Mouse (Mus musculus): Measurements from ENCODE around the gene Selenow. TPM values are rescaled to one million over a fixed set of nuclear protein-coding genes. Genes with fewer than 3 reads are reported as not detected.
A peak's percentile ranks its signal among the peaks of the same experiment; 100 is the strongest.

The Selenow gene
- polyA plus RNA-seq, 1 experiment from 2014 or later: 660 TPM

DNA sequence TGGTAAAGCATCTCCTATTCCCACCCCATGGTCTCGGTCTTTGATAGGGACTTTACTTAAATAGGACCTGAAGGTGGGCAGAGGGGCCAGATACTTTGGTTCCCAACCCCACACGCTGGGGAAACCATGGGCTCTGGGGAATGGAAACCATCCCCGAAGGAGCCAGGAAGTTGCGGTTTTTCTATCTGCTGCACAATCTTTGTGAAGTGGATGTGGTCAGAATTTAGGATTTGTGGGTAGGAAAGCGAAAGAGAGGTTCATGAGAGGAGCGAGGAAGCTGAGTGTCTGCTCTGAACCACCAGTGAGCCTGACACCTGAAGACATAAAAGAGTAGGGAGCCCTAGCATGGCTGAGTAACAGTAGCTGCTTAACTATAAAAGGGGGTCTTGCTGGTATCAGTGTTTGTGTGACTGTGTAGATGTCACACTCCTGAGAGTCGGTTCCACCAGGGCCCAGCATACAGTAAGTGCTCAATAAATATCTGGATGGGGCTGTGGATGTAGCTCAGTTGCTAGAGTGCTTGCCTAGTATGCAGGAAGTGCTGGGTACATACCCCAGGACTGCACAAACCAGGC lies 27.1 kb upstream of the Selenow start:
- H3K27me3 ChIP-seq (replicated peaks; ENCODE audit: control insufficient read depth, insufficient read depth, low read length): no peaks in the 10 kb centered on the region
- H3K4me2 ChIP-seq (ENCODE audit: low read depth, low read length): no peak overlapping the region
- WGBS: 77% methylated on average over 7 of the region's 7 CpGs
- peak overlapping the region; percentile 62 for H3K27ac ChIP-seq (ENCODE audit: low read length)
- no peak overlapping the region for H3K4me3 ChIP-seq (ENCODE audit: low read length)
- ATAC-seq: no peak
- H3K4me1 ChIP-seq (ENCODE audit: control insufficient read depth, insufficient read depth, low read length): peaks cover 20% of the 10 kb centered on the region
- no peak overlapping the region; the same call in 1 of the 2 replicates for H3K9ac ChIP-seq (ENCODE audit: low read depth, low read length)
- peaks cover 12% of the 10 kb centered on the region for H3K36me3 ChIP-seq (ENCODE audit: control insufficient read depth, insufficient read depth, low read length)
- H3K9me3 ChIP-seq (ENCODE audit: control insufficient read depth, low read length): no peaks in the 10 kb centered on the region

DNA sequence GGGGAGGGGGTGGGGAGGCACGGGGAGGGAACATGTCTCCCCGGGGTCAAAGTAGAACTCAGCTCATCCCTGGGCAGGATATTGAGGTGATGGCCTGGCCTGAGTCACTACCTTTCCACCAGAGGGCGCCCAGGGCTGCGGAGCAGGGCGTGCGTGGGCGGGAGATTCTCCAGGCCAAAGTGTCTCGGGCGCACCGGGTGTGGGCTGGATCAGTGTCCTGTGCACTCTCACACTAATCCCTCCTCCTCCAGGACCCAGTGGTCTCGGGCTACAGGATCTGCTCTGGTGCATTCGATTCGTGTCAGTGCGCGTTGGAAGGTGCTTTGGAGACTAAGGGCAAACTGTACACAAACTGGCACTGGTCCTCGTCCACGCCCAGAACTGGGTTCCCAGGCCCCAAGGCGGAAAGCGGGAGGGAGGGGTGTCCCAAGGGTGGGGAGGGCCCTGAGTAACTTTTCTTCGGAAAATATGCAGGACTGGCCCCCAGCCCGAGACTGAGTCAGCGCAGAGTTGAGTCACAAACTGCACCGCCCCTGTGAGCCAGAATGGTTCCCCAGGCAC lies 26.3 kb upstream of the Selenow start:
- H3K4me3 ChIP-seq (ENCODE audit: low read length): peak overlapping the region; percentile 37
- H3K4me1 ChIP-seq (ENCODE audit: control insufficient read depth, insufficient read depth, low read length): peaks cover 23% of the 10 kb centered on the region
- peak overlapping the region; percentile 64 for H3K4me2 ChIP-seq (ENCODE audit: low read depth, low read length)
- peak; percentile 79 for ATAC-seq
- H3K9me3 ChIP-seq (ENCODE audit: control insufficient read depth, low read length): no peaks in the 10 kb centered on the region
- H3K27ac ChIP-seq (ENCODE audit: low read length): peak overlapping the region; percentile 62; the same call in 1 of the 2 replicates
- H3K36me3 ChIP-seq (ENCODE audit: control insufficient read depth, insufficient read depth, low read length): peaks cover 6% of the 10 kb centered on the region
- no peaks in the 10 kb centered on the region for H3K27me3 ChIP-seq (replicated peaks; ENCODE audit: control insufficient read depth, insufficient read depth, low read length)
- peak overlapping the region; percentile 65 for H3K9ac ChIP-seq (ENCODE audit: low read depth, low read length)
- 1% methylated on average over 23 of the region's 23 CpGs for WGBS

DNA sequence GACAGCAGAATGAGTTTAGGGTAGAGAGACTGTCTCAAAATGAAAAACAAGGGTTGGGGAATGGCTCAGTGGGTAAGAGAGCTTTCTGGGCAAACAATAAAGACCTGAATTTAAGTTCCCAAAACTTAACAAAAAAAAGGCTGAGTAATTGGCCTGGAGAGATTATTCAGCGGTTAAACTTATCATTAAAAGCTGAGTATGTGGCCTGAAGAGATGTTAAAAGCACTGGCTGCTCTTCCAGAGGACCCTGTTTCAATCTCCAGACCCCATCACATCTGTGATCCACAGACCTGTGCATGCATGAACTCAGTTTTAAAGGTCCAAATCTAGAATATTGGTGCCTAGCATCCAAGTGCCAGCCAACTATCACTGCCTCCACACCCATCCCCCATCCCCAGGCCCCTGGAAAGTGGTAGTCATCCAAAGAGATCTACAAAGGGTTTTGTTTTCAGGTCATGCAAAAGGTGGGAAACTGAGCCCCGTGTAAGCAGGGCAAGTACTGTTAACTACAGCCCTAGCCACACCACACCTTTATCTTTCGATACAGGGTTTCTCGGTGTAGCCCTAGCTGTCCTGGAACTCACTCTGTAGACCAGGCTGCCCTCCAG lies 25.6 kb upstream of the Selenow start:
- no peaks in the 10 kb centered on the region for H3K9me3 ChIP-seq (ENCODE audit: control insufficient read depth, low read length)
- H3K36me3 ChIP-seq (ENCODE audit: control insufficient read depth, insufficient read depth, low read length): peaks cover 3% of the 10 kb centered on the region; the same call in 1 of the 2 replicates
- WGBS: 43% methylated on average over 4 of the region's 4 CpGs
- H3K4me1 ChIP-seq (ENCODE audit: control insufficient read depth, insufficient read depth, low read length): peaks cover 23% of the 10 kb centered on the region
- ATAC-seq: no peak
- no peaks in the 10 kb centered on the region for H3K27me3 ChIP-seq (replicated peaks; ENCODE audit: control insufficient read depth, insufficient read depth, low read length)
- 0 out of 2 replicates have a peak overlapping the region, but pooled peaks have one; percentile 5 for H3K27ac ChIP-seq (ENCODE audit: low read length)
- H3K9ac ChIP-seq (ENCODE audit: low read depth, low read length): peak overlapping the region; percentile 65
- H3K4me3 ChIP-seq (ENCODE audit: low read length): 0 out of 2 replicates have a peak overlapping the region, but pooled peaks have one; percentile 37
- H3K4me2 ChIP-seq (ENCODE audit: low read depth, low read length): peak overlapping the region; percentile 64; the same call in 1 of the 2 replicates

- H3K27me3 ChIP-seq (replicated peaks; ENCODE audit: control insufficient read depth, insufficient read depth, low read length): no peaks in the 10 kb centered on the region
- peak within 1 kb of the TSS; percentile 74 for H3K4me3 ChIP-seq (ENCODE audit: low read length)
- WGBS: 1% methylated on average over 59 of the region's 59 CpGs
- ATAC-seq: peak; percentile 92
- H3K4me1 ChIP-seq (ENCODE audit: control insufficient read depth, insufficient read depth, low read length): peaks cover 23% of the 10 kb centered on the region
- H3K27ac ChIP-seq (ENCODE audit: low read length): peak within 1 kb of the TSS; percentile 96
- peak within 1 kb of the TSS; percentile 78 for H3K9ac ChIP-seq (ENCODE audit: low read depth, low read length)
- peak within 1 kb of the TSS; percentile 69 for H3K4me2 ChIP-seq (ENCODE audit: low read depth, low read length)
- H3K36me3 ChIP-seq (ENCODE audit: control insufficient read depth, insufficient read depth, low read length): peaks cover 14% of the 10 kb centered on the region
- H3K9me3 ChIP-seq (ENCODE audit: control insufficient read depth, low read length): no peaks in the 10 kb centered on the region
Measured at GRCm38 (mm10) chr7:15945721-15946536, 23.7 kb upstream of the Selenow start, which contains the start of gene Nop53. Nop53 (minus strand) TSS chr7:15946074.

DNA sequence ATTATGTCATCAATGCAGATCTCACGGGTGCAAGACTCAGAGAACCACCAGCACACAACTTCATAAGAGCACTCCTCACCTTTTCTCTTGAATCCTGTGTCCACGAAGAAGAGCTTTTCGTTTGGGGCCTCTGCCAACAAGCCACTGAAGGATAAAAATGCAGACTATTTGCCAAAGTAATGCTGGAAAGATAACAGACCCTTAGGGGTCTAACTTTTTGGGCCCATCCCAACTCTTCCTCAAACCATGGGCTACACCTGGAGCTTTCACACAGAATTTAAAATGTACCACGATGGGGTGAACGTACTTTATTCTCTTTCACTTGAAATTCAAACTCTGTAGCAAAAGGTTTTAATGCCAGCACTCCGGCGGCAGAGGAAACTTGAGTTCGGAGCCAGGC lies 23.0 kb upstream of the Selenow start:
- no peak for ATAC-seq
- 3% methylated on average over 8 of the region's 8 CpGs for WGBS
- Histone ChIP-seq H3K4me2 (ENCODE audit: low read depth, low read length) (peak overlapping the region; percentile 69), H3K36me3 (ENCODE audit: control insufficient read depth, insufficient read depth, low read length) (peaks cover 17% of the 10 kb centered on the region), H3K4me3 (ENCODE audit: low read length) (peak overlapping the region; percentile 74), H3K9ac (ENCODE audit: low read depth, low read length) (peak overlapping the region; percentile 78), H3K9me3 (ENCODE audit: control insufficient read depth, low read length) (no peaks in the 10 kb centered on the region), H3K27ac (ENCODE audit: low read length) (peak overlapping the region; percentile 17; the same call in 1 of the 2 replicates), H3K27me3 (replicated peaks; ENCODE audit: control insufficient read depth, insufficient read depth, low read length) (no peaks in the 10 kb centered on the region), H3K4me1 (ENCODE audit: control insufficient read depth, insufficient read depth, low read length) (peaks cover 23% of the 10 kb centered on the region)

DNA sequence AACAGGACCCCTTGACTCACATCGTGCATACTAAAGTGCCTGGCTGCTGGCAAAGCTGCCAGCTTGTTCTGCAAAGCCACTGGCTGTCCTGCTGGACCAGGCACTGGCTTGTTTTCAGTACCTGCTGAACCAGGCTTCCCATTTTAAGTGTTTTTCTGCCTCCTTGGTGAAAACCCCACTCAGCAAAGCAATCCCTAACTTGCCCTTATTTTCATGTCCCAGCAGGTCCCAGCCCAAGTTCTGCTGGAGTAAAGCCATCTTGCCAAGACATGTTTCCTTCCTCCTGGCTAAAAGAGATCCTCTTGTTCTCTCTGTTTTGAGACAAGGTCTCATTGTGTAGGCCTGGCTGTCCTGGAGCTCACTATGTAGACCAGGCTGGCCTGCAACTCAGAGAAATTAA lies 22.1 kb upstream of the Selenow start:
- Histone ChIP-seq H3K9ac (ENCODE audit: low read depth, low read length) (no peak overlapping the region), H3K4me1 (ENCODE audit: control insufficient read depth, insufficient read depth, low read length) (peaks cover 23% of the 10 kb centered on the region), H3K27ac (ENCODE audit: low read length) (no peak overlapping the region), H3K36me3 (ENCODE audit: control insufficient read depth, insufficient read depth, low read length) (peaks cover 26% of the 10 kb centered on the region), H3K4me3 (ENCODE audit: low read length) (no peak overlapping the region), H3K27me3 (replicated peaks; ENCODE audit: control insufficient read depth, insufficient read depth, low read length) (no peaks in the 10 kb centered on the region), H3K9me3 (ENCODE audit: control insufficient read depth, low read length) (no peaks in the 10 kb centered on the region), H3K4me2 (ENCODE audit: low read depth, low read length) (no peak overlapping the region)
- no peak for ATAC-seq
- 96% methylated on average over 1 of the region's 1 CpGs for WGBS

DNA sequence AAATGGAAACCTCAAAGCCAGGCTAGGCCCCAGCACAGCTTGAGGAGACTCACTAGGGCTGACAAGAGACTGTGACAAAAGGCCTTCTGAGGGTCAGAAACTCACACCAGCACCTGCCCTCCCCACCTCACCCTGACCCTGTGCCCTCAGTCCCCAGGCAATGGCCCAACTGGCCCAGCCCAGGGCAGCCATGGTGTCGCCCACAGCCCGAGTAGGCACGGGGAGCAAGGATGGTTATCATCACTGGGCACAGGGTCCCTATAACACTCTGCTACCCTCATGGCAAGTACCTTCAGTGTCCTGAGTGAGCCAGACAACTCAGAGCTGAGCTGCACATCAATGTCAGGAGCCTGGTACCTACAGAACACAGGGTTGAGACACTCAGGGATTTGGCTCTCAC lies 16.4 kb upstream of the Selenow start:
- Histone ChIP-seq H3K27me3 (replicated peaks; ENCODE audit: control insufficient read depth, insufficient read depth, low read length) (no peaks in the 10 kb centered on the region; the same call in 1 of the 2 replicates), H3K4me3 (ENCODE audit: low read length) (no peak overlapping the region), H3K9me3 (ENCODE audit: control insufficient read depth, low read length) (no peaks in the 10 kb centered on the region), H3K4me2 (ENCODE audit: low read depth, low read length) (no peak overlapping the region), H3K27ac (ENCODE audit: low read length) (no peak overlapping the region), H3K9ac (ENCODE audit: low read depth, low read length) (no peak overlapping the region), H3K4me1 (ENCODE audit: control insufficient read depth, insufficient read depth, low read length) (no peaks in the 10 kb centered on the region), H3K36me3 (ENCODE audit: control insufficient read depth, insufficient read depth, low read length) (peaks cover 50% of the 10 kb centered on the region)
- ATAC-seq: no peak
- WGBS: 93% methylated on average over 3 of the region's 3 CpGs

DNA sequence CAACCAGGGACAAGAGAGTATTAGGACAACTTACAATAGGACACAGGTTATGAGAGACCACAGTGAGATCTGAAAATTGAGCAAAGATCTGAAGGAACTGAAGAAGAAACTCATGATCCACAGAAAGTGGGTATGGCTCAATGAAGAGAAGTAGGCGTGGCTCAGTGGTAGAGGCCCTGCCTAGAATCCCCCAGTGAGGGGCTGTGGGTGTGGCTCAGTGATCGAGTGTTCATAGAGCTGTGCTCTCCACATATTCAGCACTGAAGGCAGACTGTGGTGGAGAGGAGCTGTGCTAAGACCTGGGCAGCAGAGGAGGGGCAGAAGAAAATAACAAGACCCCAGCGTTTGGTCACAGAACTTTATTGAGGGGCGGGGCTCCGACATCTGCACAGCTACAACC lies 15.3 kb upstream of the Selenow start:
- no peaks in the 10 kb centered on the region for H3K4me1 ChIP-seq (ENCODE audit: control insufficient read depth, insufficient read depth, low read length)
- no peak overlapping the region for H3K4me3 ChIP-seq (ENCODE audit: low read length)
- no peak for ATAC-seq
- H3K36me3 ChIP-seq (ENCODE audit: control insufficient read depth, insufficient read depth, low read length): peaks cover 50% of the 10 kb centered on the region
- no peaks in the 10 kb centered on the region for H3K9me3 ChIP-seq (ENCODE audit: control insufficient read depth, low read length)
- no peaks in the 10 kb centered on the region; the same call in 1 of the 2 replicates for H3K27me3 ChIP-seq (replicated peaks; ENCODE audit: control insufficient read depth, insufficient read depth, low read length)
- WGBS: 79% methylated on average over 5 of the region's 5 CpGs
- no peak overlapping the region for H3K4me2 ChIP-seq (ENCODE audit: low read depth, low read length)
- H3K9ac ChIP-seq (ENCODE audit: low read depth, low read length): no peak overlapping the region
- no peak overlapping the region for H3K27ac ChIP-seq (ENCODE audit: low read length)

All from intestine, embryonic 16.5 days (tissue).